Mouse (Mus musculus) kidney, adult 2 months (tissue): Measurements from ENCODE around the gene Prr15. TPM values are rescaled to one million over a fixed set of nuclear protein-coding genes. Genes with fewer than 3 reads are reported as not detected.

ENCODE experiments used
- DNase-seq: peaks from one replicate; pipeline ENCODE4 v3.0.0; 2021
- H3K27ac ChIP-seq: fragments of 200-500 bp; 2 replicates; pipeline ENCODE4 v1.5.1; 2012; ENCODE audit warnings: low read depth, low read length, control low read depth, inconsistent platforms; ENCODE audit not compliant: insufficient read depth
- H3K27me3 ChIP-seq: fragments of 200-500 bp; replicated peaks from 2 replicates; pipeline ENCODE4 v1.6.1; 2012; ENCODE audit warnings: mild to moderate bottlenecking, moderate library complexity, low read length, inconsistent platforms; ENCODE audit not compliant: control insufficient read depth, insufficient read depth
- H3K36me3 ChIP-seq: fragments of 200-500 bp; 2 replicates; pipeline ENCODE4 v1.6.1; 2012; ENCODE audit warnings: mild to moderate bottlenecking, moderate library complexity, low read length, inconsistent platforms; ENCODE audit not compliant: control insufficient read depth, insufficient read depth
- H3K4me1 ChIP-seq: fragments of 200-500 bp; 2 replicates; pipeline ENCODE4 v1.6.1; 2011; ENCODE audit warnings: low read length; ENCODE audit not compliant: control insufficient read depth, insufficient read depth
- H3K4me3 ChIP-seq: fragments of 200-500 bp; 2 replicates; pipeline ENCODE4 v1.5.1; 2011; ENCODE audit warnings: mild to moderate bottlenecking, low read depth, low read length, control low read depth; ENCODE audit not compliant: insufficient read depth
- CTCF ChIP-seq: fragments of 200-500 bp; conservative IDR thresholded peaks from 2 replicates; pipeline ENCODE4 v1.5.1; 2011; ENCODE audit warnings: low read depth, mild to moderate bottlenecking, control low read depth, low read length, moderate library complexity, mixed read lengths; ENCODE audit not compliant: insufficient read depth, insufficient read length
- POLR2A ChIP-seq: fragments of 200-500 bp; IDR thresholded peaks from one replicate; pipeline ENCODE4 v1.6.1; 2011; ENCODE audit warnings: low read depth, low read length, control low read depth
- WGBS: fragments of 180-500 bp; shearing (Covaris S2); methylation state at CpG from one replicate; pipeline ENCODE4 v1.1.7; 2018; 5-methylcytosine and 5-hydroxymethylcytosine counted together
- polyA plus RNA-seq: library from polyadenylated mRNA; depleted of rRNA; stranded (reverse); fragments of >200 nt; gene quantifications from 2 replicates; pipeline ENCODE4 v1.2.3, GENCODE M21; 2012

Gene Prr15
- polyA plus RNA-seq, 1 experiment, result 6.8 TPM

- TF ChIP-seq POLR2A (no peak), CTCF (no peak)
- Histone ChIP-seq H3K4me1 (peaks cover 21% of the 10 kb centered on the region; the same call in 1 of the 2 replicates), H3K27me3 (no peaks in the 10 kb centered on the region), H3K36me3 (no peaks in the 10 kb centered on the region), H3K4me3 (no peak overlapping the region), H3K27ac (peak overlapping the region; percentile 13; the same call in 1 of the 2 replicates)
- WGBS, result 33% methylated on average over 14 of the region's 14 CpGs
- DNase-seq, result peak; percentile 78
These were observed 27.5 kb downstream of the Prr15 start for GRCm38 (mm10) chr6:54352931-54353690.

- no peak overlapping the region for H3K27ac ChIP-seq
- no peak for TF ChIP-seq CTCF
These were observed 28.1 kb downstream of the Prr15 start for GRCm38 (mm10) chr6:54353698-54354097.

GRCm38 (mm10) chr6:54355626-54356025 is 30.0 kb downstream of the Prr15 start:
- H3K4me1 ChIP-seq, result peaks cover 21% of the 10 kb centered on the region; the same call in 1 of the 2 replicates
- DNase-seq, result no peak
- no peak overlapping the region for H3K4me3 ChIP-seq
- no peaks in the 10 kb centered on the region for H3K36me3 ChIP-seq
- no peaks in the 10 kb centered on the region for H3K27me3 ChIP-seq
- H3K27ac ChIP-seq, result no peak overlapping the region
- WGBS, result 80% methylated on average over 6 of the region's 6 CpGs
- TF ChIP-seq POLR2A (no peak), CTCF (no peak)

More at GRCm38 (mm10) chr6:54353698-54354097, 28.1 kb downstream of the Prr15 start:
- no peak overlapping the region for H3K4me3 ChIP-seq
- 60% methylated on average over 5 of the region's 5 CpGs for WGBS
- peaks cover 21% of the 10 kb centered on the region; the same call in 1 of the 2 replicates for H3K4me1 ChIP-seq
- peak; percentile 38 for DNase-seq
- H3K36me3 ChIP-seq, result no peaks in the 10 kb centered on the region
- no peaks in the 10 kb centered on the region for H3K27me3 ChIP-seq

GRCm38 (mm10) chr6:54362526-54363324 is 37.1 kb downstream of the Prr15 start:
- H3K4me3 ChIP-seq, result no peak overlapping the region
- peak; percentile 61 for DNase-seq
- H3K36me3 ChIP-seq, result no peaks in the 10 kb centered on the region
- peaks cover 5% of the 10 kb centered on the region for H3K4me1 ChIP-seq
- TF ChIP-seq CTCF (no peak), POLR2A (no peak)
- H3K27me3 ChIP-seq, result no peaks in the 10 kb centered on the region
- no peak overlapping the region for H3K27ac ChIP-seq
- 37% methylated on average over 12 of the region's 12 CpGs for WGBS

- Histone ChIP-seq H3K27me3 (no peaks in the 10 kb centered on the region), H3K4me3 (no peak overlapping the region), H3K4me1 (peaks cover 5% of the 10 kb centered on the region), H3K36me3 (no peaks in the 10 kb centered on the region), H3K27ac (no peak overlapping the region)
- 93% methylated on average over 12 of the region's 12 CpGs for WGBS
- no peak for TF ChIP-seq CTCF
- no peak for TF ChIP-seq POLR2A
- no peak for DNase-seq
These were observed 38.9 kb downstream of the Prr15 start for GRCm38 (mm10) chr6:54364406-54365136.

GRCm38 (mm10) chr6:54366607-54367006 is 41.0 kb downstream of the Prr15 start:
- 89% methylated on average over 5 of the region's 5 CpGs for WGBS

GRCm38 (mm10) chr6:54368071-54368470 is 42.4 kb downstream of the Prr15 start:
- no peaks in the 10 kb centered on the region for H3K36me3 ChIP-seq
- peak; percentile 88 for TF ChIP-seq CTCF
- no peak for TF ChIP-seq POLR2A
- no peak overlapping the region for H3K4me3 ChIP-seq
- H3K27ac ChIP-seq, result no peak overlapping the region
- H3K4me1 ChIP-seq, result peaks cover 3% of the 10 kb centered on the region
- DNase-seq, result peak; percentile 65
- H3K27me3 ChIP-seq, result no peaks in the 10 kb centered on the region
- WGBS, result 8% methylated on average over 6 of the region's 6 CpGs

More at GRCm38 (mm10) chr6:54366607-54367006, 41.0 kb downstream of the Prr15 start:
- no peak overlapping the region for H3K27ac ChIP-seq
- TF ChIP-seq CTCF (no peak), POLR2A (no peak)
- peaks cover 5% of the 10 kb centered on the region for H3K4me1 ChIP-seq
- no peak overlapping the region for H3K4me3 ChIP-seq
- no peaks in the 10 kb centered on the region for H3K27me3 ChIP-seq
- DNase-seq, result no peak
- H3K36me3 ChIP-seq, result no peaks in the 10 kb centered on the region
